Mouse (Mus musculus) small intestine, adult 2 months (tissue): ENCODE measurements around the gene Rpa3. TPM values are rescaled to one million over a fixed set of nuclear protein-coding genes. Genes with fewer than 3 reads are reported as not detected.

Experiments
- H3K27ac ChIP-seq: fragments of 200-500 bp; 2 replicates; pipeline ENCODE4 v1.5.1; 2012; ENCODE audit warnings: low read depth, low read length, control low read depth, inconsistent platforms; ENCODE audit not compliant: insufficient read depth
- H3K27me3 ChIP-seq: fragments of 200-500 bp; 2 replicates; pipeline ENCODE4 v1.6.1; 2012; ENCODE audit warnings: mild to moderate bottlenecking, moderate library complexity, low read length, inconsistent platforms; ENCODE audit not compliant: control insufficient read depth, insufficient read depth
- H3K36me3 ChIP-seq: fragments of 200-500 bp; 2 replicates; pipeline ENCODE4 v1.6.1; 2012; ENCODE audit warnings: mild to moderate bottlenecking, low read length, control low read depth, inconsistent platforms; ENCODE audit not compliant: control insufficient read depth, insufficient read depth
- H3K4me1 ChIP-seq: fragments of 200-500 bp; 2 replicates; pipeline ENCODE4 v1.6.1; 2012; ENCODE audit warnings: low read length, inconsistent platforms, mixed read lengths; ENCODE audit not compliant: control insufficient read depth, insufficient read depth, insufficient read length
- H3K4me3 ChIP-seq: fragments of 200-500 bp; 2 replicates; pipeline ENCODE4 v1.5.1; 2012; ENCODE audit warnings: low read depth, mild to moderate bottlenecking, control low read depth, inconsistent platforms, low read length, moderate library complexity
- CTCF ChIP-seq: fragments of 200-500 bp; IDR thresholded peaks from 2 replicates; pipeline ENCODE4 v1.5.1; 2012; ENCODE audit warnings: low read depth, mild to moderate bottlenecking, control low read depth, inconsistent platforms, low read length, moderate library complexity, mixed read lengths; ENCODE audit not compliant: insufficient replicate concordance, insufficient read length; ENCODE audit errors: extremely low read depth
- POLR2A ChIP-seq: fragments of 200-500 bp; IDR thresholded peaks from 2 replicates; pipeline ENCODE4 v1.6.1; 2012; ENCODE audit warnings: low read depth, mild to moderate bottlenecking, control low read depth, inconsistent platforms, low read length, moderate library complexity
- WGBS: fragments of 180-500 bp; shearing (Covaris S2); methylation state at CpG from one replicate; pipeline ENCODE4 v1.1.7; 2018; 5-methylcytosine and 5-hydroxymethylcytosine counted together
- polyA plus RNA-seq: library from polyadenylated mRNA; depleted of rRNA; stranded (reverse); fragments of >200 nt; gene quantifications from 2 replicates; pipeline ENCODE4 v1.2.3, GENCODE M21; 2012; rRNA removed

Rpa3 gene
- polyA plus RNA-seq, 1 experiment, result 0.41 TPM

GRCm38 (mm10) chr6:8259667-8260044 lies 683 bp upstream of the Rpa3 start:
- H3K27ac ChIP-seq, result peak overlapping the region; percentile 88
- H3K36me3 ChIP-seq, result 0 out of 2 replicates have a peak, but pooled peaks cover 4% of the 10 kb centered on the region
- H3K27me3 ChIP-seq, result no peaks in the 10 kb centered on the region
- no peaks in the 10 kb centered on the region for H3K4me1 ChIP-seq
- H3K4me3 ChIP-seq, result peak overlapping the region; percentile 94
- WGBS, result 0% methylated on average over 8 of the region's 8 CpGs
- TF ChIP-seq POLR2A (no peak), CTCF (no peak)

DNA sequence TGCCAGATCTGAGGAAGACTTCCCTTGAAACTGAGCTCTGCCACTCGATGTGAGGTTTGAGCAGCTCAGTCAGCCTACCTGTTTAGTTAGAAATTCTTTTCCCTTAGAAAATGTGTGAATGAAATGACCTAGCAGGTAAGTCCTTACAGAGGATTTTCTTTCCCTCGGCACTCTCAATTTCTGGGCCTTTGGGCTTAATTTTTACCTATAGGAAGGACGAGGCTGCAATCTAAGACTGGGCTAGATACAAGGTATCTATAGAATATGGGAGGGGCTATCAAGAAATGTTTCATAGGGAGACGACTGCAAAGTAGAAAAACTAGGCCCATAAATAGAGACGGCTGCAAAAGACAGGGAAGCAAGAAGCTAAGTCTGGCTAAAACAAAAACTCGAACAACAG lies 657 bp downstream of the Rpa3 start:
- no peak for TF ChIP-seq CTCF
- TF ChIP-seq POLR2A, result no peak
- WGBS, result 3% methylated on average over 6 of the region's 6 CpGs
- peak overlapping the region; percentile 13; the same call in 1 of the 2 replicates for H3K27ac ChIP-seq
- peak overlapping the region; percentile 90 for H3K4me3 ChIP-seq
- H3K36me3 ChIP-seq, result 0 out of 2 replicates have a peak, but pooled peaks cover 6% of the 10 kb centered on the region
- no peaks in the 10 kb centered on the region for H3K27me3 ChIP-seq
- no peaks in the 10 kb centered on the region for H3K4me1 ChIP-seq

DNA sequence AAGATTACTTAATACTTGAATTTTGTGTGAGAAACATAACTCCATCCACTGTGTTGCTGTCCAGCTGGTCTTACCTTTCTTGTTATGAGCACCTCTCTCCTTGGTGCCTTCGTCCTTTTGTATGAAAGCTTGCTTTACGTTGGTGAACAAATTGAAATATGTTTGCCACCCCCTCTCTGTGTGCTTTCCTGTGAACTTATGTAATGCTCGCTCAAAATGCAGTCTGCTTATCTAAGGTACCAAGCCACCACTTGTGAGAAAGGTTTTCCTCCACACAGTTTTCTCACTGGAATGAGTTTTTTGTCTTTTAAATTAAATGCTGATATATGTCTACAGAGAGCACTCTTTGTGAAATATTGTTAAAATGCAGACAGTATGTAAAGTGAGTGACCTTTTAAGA lies 30.4 kb downstream of the Rpa3 start:
- H3K4me1 ChIP-seq, result no peaks in the 10 kb centered on the region
- no peak overlapping the region for H3K4me3 ChIP-seq
- no peak for TF ChIP-seq CTCF
- no peak for TF ChIP-seq POLR2A
- no peaks in the 10 kb centered on the region for H3K27me3 ChIP-seq
- peaks cover 26% of the 10 kb centered on the region for H3K36me3 ChIP-seq
- WGBS, result 94% methylated on average over 3 of the region's 3 CpGs
- H3K27ac ChIP-seq, result no peak overlapping the region

- 79% methylated on average over 3 of the region's 3 CpGs for WGBS
Measured at GRCm38 (mm10) chr6:8227035-8227434, 31.9 kb downstream of the Rpa3 start.

GRCm38 (mm10) chr6:8210661-8211060 lies 48.3 kb downstream of the Rpa3 start:
- Histone ChIP-seq H3K4me1 (peaks cover 2% of the 10 kb centered on the region; the same call in 1 of the 2 replicates), H3K4me3 (no peak overlapping the region), H3K27ac (no peak overlapping the region), H3K36me3 (peaks cover 8% of the 10 kb centered on the region; the same call in 1 of the 2 replicates), H3K27me3 (no peaks in the 10 kb centered on the region)
- TF ChIP-seq POLR2A, result no peak
- TF ChIP-seq CTCF, result no peak
- 95% methylated on average over 3 of the region's 3 CpGs for WGBS

More at GRCm38 (mm10) chr6:8227035-8227434, 31.9 kb downstream of the Rpa3 start:
- Histone ChIP-seq H3K36me3 (peaks cover 21% of the 10 kb centered on the region), H3K27ac (no peak overlapping the region), H3K27me3 (no peaks in the 10 kb centered on the region), H3K4me3 (no peak overlapping the region), H3K4me1 (no peaks in the 10 kb centered on the region)
- TF ChIP-seq CTCF (no peak), POLR2A (no peak)

DNA sequence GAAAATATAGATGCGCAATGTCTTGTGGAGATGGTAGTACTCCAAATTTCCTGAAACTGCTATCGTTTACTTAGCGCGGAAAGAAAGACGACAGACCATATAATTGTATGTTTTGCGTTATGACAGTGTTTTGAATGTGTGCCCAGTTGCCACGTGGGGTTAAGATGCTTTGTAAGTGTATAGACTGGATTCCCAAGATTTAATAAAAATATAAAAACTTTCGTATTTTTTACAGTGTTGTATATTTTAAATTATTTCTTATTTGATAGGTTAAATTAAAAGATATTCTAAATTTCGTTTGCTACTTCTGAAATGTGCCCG lies 49.1 kb downstream of the Rpa3 start:
- H3K4me3 ChIP-seq, result peak overlapping the region; percentile 96
- peaks cover 2% of the 10 kb centered on the region; the same call in 1 of the 2 replicates for H3K4me1 ChIP-seq
- H3K27me3 ChIP-seq, result no peaks in the 10 kb centered on the region
- peaks cover 5% of the 10 kb centered on the region; the same call in 1 of the 2 replicates for H3K36me3 ChIP-seq
- WGBS, result 11% methylated on average over 10 of the region's 10 CpGs
- H3K27ac ChIP-seq, result peak overlapping the region; percentile 56
- TF ChIP-seq POLR2A, result no peak
- TF ChIP-seq CTCF, result no peak

GRCm38 (mm10) chr6:8209047-8209865 lies 49.7 kb downstream of the Rpa3 start, which contains the start of gene Mios:
Gene Mios, plus strand, starts transcription at chr6:8209222.
- peaks cover 2% of the 10 kb centered on the region; the same call in 1 of the 2 replicates for H3K36me3 ChIP-seq
- peak within 1 kb of the TSS; percentile 96 for H3K4me3 ChIP-seq
- no peaks in the 10 kb centered on the region for H3K27me3 ChIP-seq
- H3K27ac ChIP-seq, result peak within 1 kb of the TSS; percentile 56
- TF ChIP-seq POLR2A (peak; percentile 18; the same call in 1 of the 2 replicates), CTCF (peak; percentile 31; the same call in 1 of the 2 replicates)
- under 1% methylated on average over 90 of the region's 90 CpGs for WGBS
- H3K4me1 ChIP-seq, result peaks cover 2% of the 10 kb centered on the region; the same call in 1 of the 2 replicates

Other genes starting within 250 kb of the Rpa3 start
- 0.03 and 0.06 TPM in 2 replicates for gene Col28a1, start 66.6 kb downstream of the Rpa3 start, polyA plus RNA-seq
- gene Mios, start 50.0 kb downstream of the Rpa3 start, polyA plus RNA-seq, result 0.37 and 0.43 TPM in 2 replicates
- 6.4 and 9.0 TPM in 2 replicates for gene Umad1, start 115 bp upstream of the Rpa3 start, polyA plus RNA-seq
- not detected in 2 replicates for gene Gm45062, start 277 bp upstream of the Rpa3 start, polyA plus RNA-seq